Mouse (Mus musculus) cerebellum, adult 11-12 months (tissue): Measurements from ENCODE around the gene Gm11596.
"Not testable (repeated sequence)": the region's sequence is repeated elsewhere in the genome, so short reads cannot be mapped to it uniquely, and the experiment has no call there.

Experiments used
- DNase-seq: peaks from one replicate; pipeline ENCODE4 v3.0.0; 2022

The Gm11596 gene

DNA sequence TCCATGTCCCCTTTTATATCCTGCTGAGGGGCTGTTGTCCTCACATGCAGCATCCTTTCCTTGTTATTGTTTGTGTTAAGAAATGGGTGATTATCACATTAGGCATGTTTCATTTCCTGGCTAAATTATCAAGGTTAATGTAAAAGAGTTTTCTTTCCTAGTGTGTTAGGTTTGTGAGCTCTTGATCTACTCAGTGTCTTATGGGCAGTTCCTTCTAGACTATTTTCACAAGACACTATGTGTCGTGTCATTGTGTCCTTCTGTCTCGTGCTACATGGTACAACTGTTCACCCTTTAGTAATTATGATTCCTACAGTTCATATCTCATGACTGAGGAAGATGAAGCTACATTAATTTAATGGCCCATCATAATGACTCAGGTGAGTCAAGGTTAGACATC, at the start of gene Gm11596:
Gm11596 (minus strand) TSS at position 101 of the 400 bp plus-strand sequence.
- no peak for DNase-seq

DNA sequence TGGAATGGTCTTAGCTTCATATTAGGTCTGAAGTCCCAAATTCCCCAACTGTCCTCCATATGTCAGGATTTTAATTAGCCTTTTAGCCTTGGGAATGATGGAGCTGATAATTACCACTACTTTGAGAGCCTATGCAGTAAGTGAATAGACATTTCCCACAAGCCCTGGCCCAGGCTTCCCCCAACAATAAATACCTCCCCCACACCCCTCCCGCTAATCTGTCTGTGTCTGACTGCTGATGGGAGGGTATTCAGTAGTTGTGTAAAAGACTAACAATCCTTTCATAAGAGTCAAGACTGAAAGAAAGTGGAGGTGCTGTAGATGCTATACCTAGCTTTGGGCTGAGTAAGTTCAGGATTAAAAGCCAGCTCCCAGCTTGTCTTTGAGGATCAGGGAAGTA, 48.9 kb upstream of the Gm11596 start:
- DNase-seq: no peak

DNA sequence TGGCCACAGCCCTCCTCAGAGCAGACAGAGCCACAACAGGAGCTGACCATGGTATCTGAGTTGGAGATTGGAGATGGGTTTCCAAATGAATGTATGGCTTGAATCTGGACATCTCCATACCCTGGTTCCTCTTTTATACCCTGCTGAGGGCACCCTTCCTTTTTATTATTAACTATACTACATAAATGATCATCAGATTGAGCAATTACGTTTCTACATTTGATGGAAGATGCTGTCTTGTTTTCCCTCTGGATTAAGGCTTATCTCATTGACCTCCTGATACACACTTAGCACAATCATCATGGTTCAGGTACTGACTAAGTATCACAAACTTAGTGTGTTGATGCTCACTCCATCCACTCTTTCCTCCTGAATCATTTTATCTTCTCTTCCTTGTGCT, 44.7 kb upstream of the Gm11596 start, which contains the start of gene 2300003K06Rik:
2300003K06Rik (minus strand) TSS at position 101 of the 400 bp plus-strand sequence.
- DNase-seq: no peak

DNA sequence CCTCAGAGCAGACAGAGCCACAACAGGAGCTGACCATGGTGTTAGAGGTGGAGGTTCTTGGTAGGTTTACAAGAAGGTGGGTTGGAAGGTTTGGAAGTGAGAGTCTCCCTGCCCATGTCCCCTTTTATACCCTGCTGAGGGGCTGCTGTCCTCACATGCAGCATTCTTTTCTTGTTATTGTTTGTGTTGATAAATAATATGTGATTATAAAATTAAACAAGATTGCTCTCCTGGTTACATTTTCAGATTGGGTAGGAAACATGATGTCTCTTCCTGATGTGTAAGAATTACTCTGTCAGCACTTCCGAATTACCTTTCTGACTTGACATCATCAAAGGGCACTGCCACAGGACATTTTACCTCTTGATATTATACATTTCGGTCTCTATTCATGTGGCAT, 22.3 kb upstream of the Gm11596 start, which contains the start of gene Gm11564:
Gm11564 (minus strand) TSS at position 101 of the 400 bp plus-strand sequence.
- DNase-seq: not testable (repeated sequence)

DNA sequence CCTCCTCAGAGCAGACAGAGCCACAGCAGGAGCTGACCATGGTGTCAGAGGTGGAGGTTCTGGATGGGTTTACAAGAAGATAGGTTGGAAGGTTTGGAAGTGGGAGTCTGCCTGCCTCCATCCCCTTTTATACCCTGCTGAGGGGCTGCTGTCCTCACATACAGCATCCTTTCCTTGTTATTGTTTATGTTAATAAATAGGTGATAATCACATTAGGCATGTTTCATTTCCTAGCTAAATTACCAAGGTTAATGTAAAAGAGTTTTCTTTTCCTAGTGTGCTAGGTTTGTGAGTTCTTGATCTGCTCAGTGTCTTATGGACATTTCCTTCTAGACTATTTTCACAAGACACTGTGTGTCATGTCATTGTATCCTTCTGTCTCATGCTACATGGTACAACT, 16.5 kb upstream of the Gm11596 start, which contains the start of gene Krtap4-13:
Krtap4-13 (minus strand) TSS at position 101 of the 400 bp plus-strand sequence.
- DNase-seq: not testable (repeated sequence)

DNA sequence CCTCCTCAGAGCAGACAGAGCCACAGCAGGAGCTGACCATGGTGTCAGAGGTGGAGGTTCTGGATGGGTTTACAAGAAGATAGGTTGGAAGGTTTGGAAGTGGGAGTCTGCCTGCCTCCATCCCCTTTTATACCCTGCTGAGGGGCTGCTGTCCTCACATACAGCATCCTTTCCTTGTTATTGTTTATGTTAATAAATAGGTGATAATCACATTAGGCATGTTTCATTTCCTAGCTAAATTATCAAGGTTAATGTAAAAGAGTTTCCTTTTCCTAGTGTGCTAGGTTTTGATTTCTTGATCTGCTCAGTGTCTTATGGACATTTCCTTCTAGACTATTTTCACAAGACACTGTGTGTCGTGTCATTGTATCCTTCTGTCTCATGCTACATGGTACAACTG, 11.1 kb upstream of the Gm11596 start, which contains the start of gene Gm11554:
Gm11554 (minus strand) TSS at position 101 of the 400 bp plus-strand sequence.
- DNase-seq: not testable (repeated sequence)

DNA sequence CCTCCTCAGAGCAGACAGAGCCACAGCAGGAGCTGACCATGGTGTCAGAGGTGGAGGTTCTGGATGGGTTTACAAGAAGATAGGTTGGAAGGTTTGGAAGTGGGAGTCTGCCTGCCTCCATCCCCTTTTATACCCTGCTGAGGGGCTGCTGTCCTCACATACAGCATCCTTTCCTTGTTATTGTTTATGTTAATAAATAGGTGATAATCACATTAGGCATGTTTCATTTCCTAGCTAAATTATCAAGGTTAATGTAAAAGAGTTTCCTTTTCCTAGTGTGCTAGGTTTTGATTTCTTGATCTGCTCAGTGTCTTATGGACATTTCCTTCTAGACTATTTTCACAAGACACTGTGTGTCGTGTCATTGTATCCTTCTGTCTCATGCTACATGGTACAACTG, 5.6 kb upstream of the Gm11596 start, which contains the start of gene Gm11569:
Gm11569 (minus strand) TSS at position 101 of the 400 bp plus-strand sequence.
- DNase-seq: not testable (repeated sequence)

DNA sequence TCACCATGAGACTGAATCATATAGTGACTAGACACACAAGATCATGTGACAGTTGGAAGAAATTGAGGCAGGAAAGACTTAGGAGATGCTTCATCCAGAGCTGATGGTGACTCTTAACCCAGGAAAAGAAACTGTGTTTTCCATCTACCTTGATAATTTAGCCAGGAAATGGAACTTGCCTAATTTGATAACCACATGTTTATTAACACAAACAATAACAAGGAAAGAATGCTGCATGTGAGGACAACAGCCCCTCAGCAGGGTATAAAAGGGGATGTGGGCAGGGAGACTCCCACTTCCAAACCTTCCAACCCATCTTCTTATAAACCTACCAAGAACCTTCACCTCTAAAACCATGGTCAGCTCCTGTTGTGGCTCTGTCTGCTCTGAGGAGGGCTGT, 8.4 kb downstream of the Gm11596 start, which contains the start of gene Krtap4-9:
Krtap4-9 (plus strand) TSS at position 301 of the 400 bp plus-strand sequence.
- not testable (repeated sequence) for DNase-seq

DNA sequence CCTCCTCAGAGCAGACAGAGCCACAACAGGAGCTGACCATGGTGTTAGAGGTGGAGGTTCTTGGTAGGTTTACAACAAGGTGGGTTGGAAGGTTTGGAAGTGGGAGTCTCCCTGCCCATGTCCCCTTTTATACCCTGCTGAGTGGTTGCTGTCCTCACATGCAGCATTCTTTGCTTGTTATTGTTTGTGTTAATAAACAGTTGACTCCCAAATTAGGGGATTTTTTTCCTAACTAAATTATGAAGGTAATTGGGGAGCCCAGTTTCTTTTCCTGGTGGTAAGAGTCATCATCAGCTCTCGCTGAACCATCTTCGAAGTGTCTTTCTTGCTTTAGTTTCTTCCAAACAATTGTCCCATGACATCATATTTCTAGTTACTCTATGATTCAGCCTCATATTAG, 12.7 kb downstream of the Gm11596 start, which contains the start of gene Krtap4-8:
Krtap4-8 (minus strand) TSS at position 101 of the 400 bp plus-strand sequence.
- DNase-seq: no peak

DNA sequence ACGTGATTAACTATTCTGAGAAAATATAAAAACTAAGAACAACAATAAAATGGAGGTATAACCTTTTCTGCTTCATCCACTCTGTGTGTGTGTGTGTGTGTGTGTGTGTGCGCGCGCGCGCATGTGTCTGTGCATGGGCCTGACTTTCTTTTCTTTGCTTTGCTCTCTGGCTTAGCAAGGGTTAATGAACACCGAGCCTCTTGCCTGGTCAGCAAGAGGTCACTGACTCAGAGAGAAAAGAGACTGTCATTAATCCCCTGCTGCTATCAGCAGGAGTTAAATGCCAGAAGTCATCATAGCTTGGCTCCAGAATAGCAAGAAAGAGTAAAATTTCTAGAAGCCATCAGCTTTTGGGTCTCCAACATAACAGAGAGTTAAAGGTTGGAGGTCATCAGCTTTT, 14.9 kb downstream of the Gm11596 start:
- no peak for DNase-seq

DNA sequence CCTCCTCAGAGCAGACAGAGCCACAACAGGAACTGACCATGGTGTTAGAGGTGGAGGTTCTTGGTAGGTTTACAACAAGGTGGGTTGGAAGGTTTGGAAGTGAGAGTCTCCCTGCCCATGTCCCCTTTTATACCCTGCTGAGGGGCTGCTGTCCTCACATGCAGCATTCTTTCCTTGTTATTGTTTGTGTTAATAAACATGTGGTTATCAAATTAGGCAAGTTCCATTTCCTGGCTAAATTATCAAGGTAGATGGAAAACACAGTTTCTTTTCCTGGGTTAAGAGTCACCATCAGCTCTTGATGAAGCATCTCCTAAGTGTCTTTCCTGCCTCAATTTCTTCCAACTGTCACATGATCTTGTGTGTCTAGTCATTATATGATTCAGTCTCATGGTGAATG, 20.5 kb downstream of the Gm11596 start, which contains the start of gene Gm11595:
Gm11595 (minus strand) TSS at position 101 of the 400 bp plus-strand sequence.
- DNase-seq: not testable (repeated sequence)

DNA sequence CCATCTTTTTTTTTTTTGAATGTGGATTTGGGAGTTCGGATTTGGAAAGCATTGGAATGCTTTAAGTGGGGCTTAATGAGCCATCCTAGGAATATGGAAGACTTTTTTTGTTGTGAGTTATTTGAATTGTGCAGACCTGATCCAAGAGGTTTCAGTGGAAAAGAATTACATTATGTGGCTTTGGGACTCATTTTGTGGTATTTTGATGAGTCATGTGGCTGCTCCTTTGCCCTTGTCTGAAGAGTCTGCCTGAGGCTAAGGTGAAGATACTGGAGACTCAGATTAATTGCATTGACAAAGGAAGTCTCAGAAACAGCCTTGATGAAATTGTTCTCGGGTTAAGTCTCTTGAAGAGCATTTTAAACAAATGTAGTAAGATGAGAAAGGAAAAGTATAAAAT, 24.9 kb downstream of the Gm11596 start:
- DNase-seq: no peak

DNA sequence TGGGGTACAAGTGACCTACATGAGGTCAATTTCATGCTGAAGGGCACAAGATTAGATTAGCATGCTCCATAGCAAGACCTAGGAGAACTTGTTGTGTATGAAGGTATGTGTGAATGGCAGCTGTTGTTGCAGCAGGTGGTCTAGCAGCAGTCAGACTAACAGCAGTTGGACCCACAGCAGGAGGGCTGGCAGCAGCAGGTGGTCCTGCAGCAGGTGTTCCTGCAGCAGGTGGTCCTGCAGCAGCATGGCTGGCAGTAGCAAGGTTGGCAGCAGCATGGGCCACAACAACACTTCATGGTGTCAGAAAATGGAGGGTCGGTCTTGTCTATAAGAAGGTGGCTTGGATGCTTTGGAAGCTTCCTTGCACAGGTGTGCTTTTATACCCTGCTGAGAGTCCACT, 34.4 kb downstream of the Gm11596 start:
- DNase-seq: no peak

DNA sequence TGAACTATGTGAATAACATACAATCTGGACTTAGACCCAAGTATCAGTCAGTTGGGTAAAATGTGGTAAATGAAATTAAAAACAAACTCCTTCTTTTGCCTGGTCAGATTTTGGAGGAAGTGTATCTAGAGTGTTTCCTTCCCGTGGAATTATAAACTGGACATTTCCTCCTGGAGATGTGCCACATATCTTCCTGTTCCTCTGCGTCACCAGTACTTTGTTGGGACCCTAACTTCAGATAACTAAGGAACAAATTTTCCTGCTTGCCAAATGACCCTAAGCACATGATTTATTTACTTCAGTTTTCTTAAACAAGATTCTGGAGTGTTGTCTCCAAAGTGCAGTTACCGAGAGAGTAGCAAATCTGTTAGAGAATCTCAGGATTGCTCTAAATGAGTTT, 49.3 kb downstream of the Gm11596 start:
- DNase-seq: no peak
